Mouse (Mus musculus): ENCODE data around the gene Tcp11x2. TPM values are rescaled to one million over a fixed set of nuclear protein-coding genes. Genes with fewer than 3 reads are reported as not detected.

The Tcp11x2 gene
- not detected in 2 replicates for polyA plus RNA-seq (2015; fragmentation: Nextera tagmentation; extraction: Ambion mirVana)

GRCm38 (mm10) chrX:135693633-135694032 is at the start of gene Tcp11x2:
Gene Tcp11x2 (minus strand): TSS chrX:135693790.

GRCm38 (mm10) chrX:135742304-135743055 is 48.9 kb upstream of the Tcp11x2 start, which contains the start of the genes Armcx5 and Gprasp1:
Gene Armcx5 (plus strand): TSS chrX:135742733.
Gene Gprasp1 (plus strand): TSS chrX:135742733.

GRCm38 (mm10) chrX:135725161-135725560 is 31.6 kb upstream of the Tcp11x2 start, which contains the start of gene Tmsb15a:
Gene Tmsb15a (minus strand): TSS chrX:135725261.

GRCm38 (mm10) chrX:135627605-135628004 is 66.0 kb downstream of the Tcp11x2 start, which contains the start of gene Prame:
Gene Prame (minus strand): TSS chrX:135627705.

Other genes with a start within 250 kb of the Tcp11x2 start
- gene AV320801, start 199.2 kb downstream of the Tcp11x2 start, polyA plus RNA-seq (2015; fragmentation: Nextera tagmentation; extraction: Ambion mirVana): not detected in 2 replicates
- 0.12 and 0.19 TPM in 2 replicates for gene Nxf7, start 95.0 kb downstream of the Tcp11x2 start, polyA plus RNA-seq (2015; fragmentation: Nextera tagmentation; extraction: Ambion mirVana)
- not detected in 2 replicates for gene Prame, start 66.1 kb downstream of the Tcp11x2 start, polyA plus RNA-seq (2015; fragmentation: Nextera tagmentation; extraction: Ambion mirVana)
- gene Tmsb15a, start 31.5 kb upstream of the Tcp11x2 start, polyA plus RNA-seq (2015; fragmentation: Nextera tagmentation; extraction: Ambion mirVana): not detected in 2 replicates
- gene Armcx5, start 48.9 kb upstream of the Tcp11x2 start, polyA plus RNA-seq (2015; fragmentation: Nextera tagmentation; extraction: Ambion mirVana): 5.5 and 5.7 TPM in 2 replicates
- gene Gprasp1, start 48.9 kb upstream of the Tcp11x2 start, polyA plus RNA-seq (2015; fragmentation: Nextera tagmentation; extraction: Ambion mirVana): 10.1 and 10.5 TPM in 2 replicates
- 19.4 and 24.6 TPM in 2 replicates for gene Bhlhb9, start 103.8 kb upstream of the Tcp11x2 start, polyA plus RNA-seq (2015; fragmentation: Nextera tagmentation; extraction: Ambion mirVana)
- gene Gprasp2, start 145.2 kb upstream of the Tcp11x2 start, polyA plus RNA-seq (2015; fragmentation: Nextera tagmentation; extraction: Ambion mirVana): 2.5 and 3.8 TPM in 2 replicates